ENCODE assay signal across 8 mouse cellular contexts in genomic region chr12:103532020-103532648, GRCm38 (mm10). TPM values are rescaled to one million over a fixed set of nuclear protein-coding genes. Genes with fewer than 3 reads are reported as not detected.
A peak's percentile ranks its signal among the peaks of the same experiment; 100 is the strongest.
DNase-seq lines count a peak whose midpoint lies in the region; ATAC-seq lines count a peak whose summit lies in the region.

Gene Ppp4r4 (plus strand): TSS chr12:103532283.

- H3K4me1 ChIP-seq in hindbrain, embryonic 14.5 days (replicated peaks; ENCODE audit: control insufficient read depth, insufficient read depth, low read length): peaks cover 6% of the 10 kb centered on the region

- peak within 1 kb of the TSS; percentile 80 for H3K9ac ChIP-seq in hindbrain, embryonic 14.5 days

- peak within 1 kb of the TSS; percentile 97 for H3K4me2 ChIP-seq in hindbrain, embryonic 14.5 days (replicated peaks)

- ATAC-seq in hindbrain, embryonic 14.5 days (ENCODE audit: low FRiP score): peak; percentile 97

- no peaks in the 10 kb centered on the region for H3K36me3 ChIP-seq in hindbrain, embryonic 14.5 days (replicated peaks; ENCODE audit: control insufficient read depth, insufficient read depth)

- peak; percentile 92 for DNase-seq in R1 (ENCODE audit: low read depth, low spot score)
- peak; percentile 83 to 94 for DNase-seq in cerebellum, postnatal 36 days
- DNase-seq in frontal cortex, postnatal 36 days (ENCODE audit: low spot score in 2 of 2): peak; percentile 91 to 93
- peak; percentile 97 for DNase-seq in hindbrain, embryonic 14.5 days (ENCODE audit: low spot score)
- peak; percentile 88 to 92 for DNase-seq in layer of hippocampus, postnatal 25 days (ENCODE audit: extremely low spot score in 1 of 2, low spot score in 1 of 2)
- DNase-seq in lung, postnatal 14 days: peak; percentile 92
- DNase-seq in retina, adult 2 months (ENCODE audit: low read depth, low spot score): peak; percentile 92
- peak; percentile 90 for DNase-seq in thymus, postnatal 25 days

- H3K27me3 ChIP-seq in hindbrain, embryonic 14.5 days (ENCODE audit: control insufficient read depth, insufficient read depth, low read length): no peaks in the 10 kb centered on the region

- WGBS in hindbrain, embryonic 14.5 days: under 1% methylated on average over 55 of the region's 74 CpGs

- peak within 1 kb of the TSS; percentile 72 for H3K4me3 ChIP-seq in hindbrain, embryonic 14.5 days (replicated peaks; ENCODE audit: low read length)

- peak within 1 kb of the TSS; percentile 70 for H3K27ac ChIP-seq in hindbrain, embryonic 14.5 days

- no peaks in the 10 kb centered on the region for H3K9me3 ChIP-seq in hindbrain, embryonic 14.5 days (ENCODE audit: control insufficient read depth, low read length)

RNA-seq across cellular contexts. Expression of gene Ppp4r4, which starts in this region (rescaled TPM):
- 3.8 and 4.0 TPM in 2 replicates for polyA plus RNA-seq in hindbrain, embryonic 14.5 days (2014; fragmentation: Nextera tagmentation; extraction: Ambion mirVana)
- 10 to 100 TPM; 43.6 to 47.9 TPM for total RNA-seq in layer of hippocampus, postnatal 25 days (2021)

Comparison
In these comparisons a context has a peak if more than half of its experiments do, and no peak if none do; other contexts are left out.
1. Peak in every context shown above with its lines: DNase-seq, ATAC-seq, H3K4me3 ChIP-seq and H3K27ac ChIP-seq.